Mouse (Mus musculus) layer of hippocampus, adult 18-20 months (tissue): ENCODE measurements around the gene Nav2. TPM values are rescaled to one million over a fixed set of nuclear protein-coding genes. Genes with fewer than 3 reads are reported as not detected.

ENCODE experiments used
- DNase-seq, 2 experiments: peaks; one replicate each; pipeline ENCODE4 v3.0.0; 2022; ENCODE audit warnings: low spot score in 2 of 2
- total RNA-seq, 2 experiments: library from RNA; stranded (reverse); gene quantifications; 2 replicates each; pipeline ENCODE4 v1.2.3; 2021

Nav2 gene
- total RNA-seq, 2 experiments from 2014 or later, result 66.2 to 73.7 TPM

GRCm38 (mm10) chr7:49636491-49637115 lies 728.1 kb downstream of the Nav2 start, which contains the start of gene Dbx1:
Gene Dbx1, minus strand, starts transcription at chr7:49636849.
- no peak for DNase-seq

- no peak for DNase-seq
These were observed 728.8 kb downstream of the Nav2 start for GRCm38 (mm10) chr7:49637281-49637680.

GRCm38 (mm10) chr7:49637851-49638663 lies 729.5 kb downstream of the Nav2 start:
- DNase-seq, result no peak

GRCm38 (mm10) chr7:49638941-49639776 lies 730.6 kb downstream of the Nav2 start:
- DNase-seq, result no peak

- DNase-seq, result no peak
These were observed 731.6 kb downstream of the Nav2 start for GRCm38 (mm10) chr7:49639864-49640708.

GRCm38 (mm10) chr7:49640709-49641305 lies 732.3 kb downstream of the Nav2 start:
- no peak for DNase-seq

Other genes with a start within 250 kb of the Nav2 start
- 10 to 100 TPM; 20.4 to 23.3 TPM for gene Zdhhc13, start 119.7 kb upstream of the Nav2 start, total RNA-seq
- gene Csrp3, start 60.7 kb upstream of the Nav2 start, total RNA-seq, result not detected
- under 1 TPM in 1 of 2 experiments, not detected in 1; 0.18 TPM for gene E2f8, start 27.1 kb upstream of the Nav2 start, total RNA-seq